Mouse (Mus musculus) heart, adult 9 months (tissue): ENCODE results near the gene Slc13a2.

Source experiments
- DNase-seq, 2 experiments: peaks; one replicate each; pipeline ENCODE4 v3.0.0; 2022; ENCODE audit warnings: low spot score in 2 of 2

Gene Slc13a2

DNA sequence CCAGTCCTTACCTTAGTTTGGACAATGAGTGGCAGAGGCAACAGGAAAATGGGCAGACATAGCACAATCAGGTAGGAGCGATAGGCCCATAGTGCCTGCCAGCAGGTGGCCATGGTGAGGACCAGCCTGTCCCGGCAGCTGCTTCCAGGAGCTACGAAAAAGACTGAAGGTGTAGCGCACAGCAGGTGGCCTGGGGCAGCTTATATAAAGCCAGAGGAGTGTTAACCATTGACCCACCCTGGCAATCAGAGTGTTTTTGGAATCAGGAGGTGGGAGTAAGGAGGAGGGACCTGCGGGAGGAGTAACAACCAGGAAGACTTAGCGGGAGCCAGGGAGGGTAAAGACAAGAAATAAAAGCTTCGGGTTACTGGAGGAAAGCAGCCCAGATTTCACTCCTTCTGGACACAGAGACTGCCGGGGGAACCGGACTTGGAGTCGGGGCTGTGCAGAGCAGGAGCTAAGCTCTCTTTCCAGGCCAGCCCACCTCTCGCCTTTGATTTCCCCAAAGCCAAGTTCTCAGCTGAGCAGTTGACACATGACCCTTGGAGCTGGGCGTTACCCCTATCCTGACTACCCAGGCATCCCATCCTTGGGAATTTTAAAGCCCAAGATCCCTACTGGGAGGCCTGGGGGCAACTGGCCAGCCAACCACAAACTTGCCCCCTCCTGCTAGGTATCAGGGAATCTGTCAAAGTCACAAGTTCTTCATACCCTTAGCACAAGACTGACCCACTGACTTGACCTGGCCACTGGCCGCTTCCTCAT lies at the start of gene Slc13a2:
TSS of gene Slc13a2 (minus strand) at position 163 of the 765 bp plus-strand sequence.
- no peak for DNase-seq

DNA sequence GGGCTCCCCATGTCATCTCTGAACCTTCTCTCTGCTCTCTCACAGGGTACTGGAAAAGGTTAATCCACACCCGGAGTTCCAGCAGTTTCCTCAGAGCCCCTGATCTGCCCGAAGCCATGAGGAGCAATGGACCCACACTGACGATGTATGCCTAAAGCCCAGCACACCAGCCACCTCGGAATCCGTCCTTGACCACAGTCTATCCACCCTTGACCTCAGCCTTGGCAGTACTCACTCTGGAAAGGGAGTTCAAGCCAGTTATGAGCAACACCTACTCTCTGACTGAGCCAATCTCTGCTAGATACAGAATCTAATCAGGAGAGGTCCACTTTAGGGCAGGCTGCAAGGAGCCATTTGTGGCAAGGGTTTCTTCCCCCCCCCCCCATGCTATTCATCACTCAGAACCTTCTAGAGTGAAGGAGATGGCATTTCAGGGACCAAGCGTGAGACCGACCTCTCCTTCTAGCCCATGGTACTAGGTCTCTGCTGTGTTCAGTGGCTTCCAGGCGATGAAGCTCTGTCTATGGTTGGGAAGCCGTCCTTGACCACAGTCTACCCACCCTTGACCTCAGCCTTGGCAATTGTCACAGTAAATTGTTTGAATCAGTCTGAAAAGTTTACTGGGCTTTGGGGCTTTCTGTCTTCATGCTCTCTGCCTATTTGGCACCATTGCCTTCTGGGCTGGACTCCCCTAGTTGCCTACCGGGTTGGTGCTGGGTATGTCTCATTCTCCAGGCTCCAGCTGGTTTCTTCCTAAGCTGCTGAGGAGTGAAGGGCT lies 49.5 kb upstream of the Slc13a2 start:
- DNase-seq, result no peak

GRCm38 (mm10) chr11:78467932-78468331 lies 45.9 kb upstream of the Slc13a2 start:
- DNase-seq, result no peak

- no peak for DNase-seq
Measured at GRCm38 (mm10) chr11:78467515-78467914, 45.5 kb upstream of the Slc13a2 start.

GRCm38 (mm10) chr11:78466242-78466912 lies 44.4 kb upstream of the Slc13a2 start:
- no peak for DNase-seq

- DNase-seq, result peak; percentile 78 to 81
Measured at GRCm38 (mm10) chr11:78465568-78466180, 43.7 kb upstream of the Slc13a2 start, which contains the start of gene Slc46a1. Slc46a1 (plus strand) TSS chr11:78465697.

GRCm38 (mm10) chr11:78465116-78465515 lies 43.1 kb upstream of the Slc13a2 start:
- DNase-seq, result no peak

GRCm38 (mm10) chr11:78463286-78464036 lies 41.4 kb upstream of the Slc13a2 start:
- no peak for DNase-seq

DNA sequence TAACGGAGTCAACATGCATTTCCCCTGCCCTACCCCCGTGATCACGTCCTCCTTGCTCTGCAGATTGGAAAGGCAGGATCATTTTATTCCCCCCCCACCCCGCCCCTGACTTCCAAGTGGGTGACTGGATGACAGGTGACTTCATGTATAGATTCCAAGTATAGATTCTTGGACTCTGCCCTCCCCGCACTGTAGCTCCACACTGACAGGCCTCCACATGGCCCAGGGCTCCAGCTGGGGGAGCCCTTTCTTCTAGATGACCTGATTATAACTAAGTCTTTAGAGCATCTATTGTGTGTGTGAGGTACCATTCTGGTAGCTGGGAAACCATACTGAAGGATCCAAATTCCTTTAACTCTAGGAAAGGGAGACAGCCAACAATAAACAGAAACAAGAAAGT lies 40.7 kb upstream of the Slc13a2 start:
- no peak for DNase-seq

DNA sequence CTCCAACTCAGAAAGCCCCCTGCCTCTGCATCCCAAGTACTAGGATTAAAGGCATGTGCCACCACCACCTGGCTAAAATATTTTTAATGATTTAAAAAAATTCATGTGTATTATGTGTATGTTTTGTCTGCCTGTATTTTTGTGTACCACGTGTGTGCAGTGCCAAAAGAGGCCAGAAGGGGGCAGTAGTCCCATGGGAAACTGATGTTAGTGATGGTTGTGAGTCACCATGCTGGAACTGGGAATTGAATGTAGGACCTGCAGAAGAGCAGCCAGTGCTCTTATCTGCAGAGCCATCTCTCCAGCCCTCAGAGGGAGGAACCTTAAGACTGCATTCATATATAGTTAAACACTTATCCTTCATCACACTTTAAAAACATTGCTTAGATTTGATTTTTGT lies 39.9 kb upstream of the Slc13a2 start:
- no peak for DNase-seq

DNA sequence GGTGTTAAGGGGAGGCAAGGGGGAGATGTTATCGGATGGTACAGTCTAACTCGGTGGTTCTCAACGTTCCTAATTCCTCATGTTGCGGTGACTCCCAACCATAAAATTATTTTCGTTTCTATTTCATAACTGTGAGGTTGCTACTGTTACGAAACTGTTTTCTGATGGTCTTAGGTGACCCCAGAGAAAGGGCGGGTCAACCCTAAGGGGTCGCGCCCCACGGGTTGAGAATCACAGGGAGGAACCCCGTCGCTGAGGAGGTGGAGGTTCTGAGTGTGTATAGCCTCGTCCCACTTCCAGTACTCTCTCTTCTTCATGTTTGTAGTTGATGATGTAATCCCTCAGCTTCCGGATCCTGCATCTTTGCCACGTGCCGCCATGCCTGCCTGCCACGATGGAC lies 36.7 kb upstream of the Slc13a2 start:
- no peak for DNase-seq

DNA sequence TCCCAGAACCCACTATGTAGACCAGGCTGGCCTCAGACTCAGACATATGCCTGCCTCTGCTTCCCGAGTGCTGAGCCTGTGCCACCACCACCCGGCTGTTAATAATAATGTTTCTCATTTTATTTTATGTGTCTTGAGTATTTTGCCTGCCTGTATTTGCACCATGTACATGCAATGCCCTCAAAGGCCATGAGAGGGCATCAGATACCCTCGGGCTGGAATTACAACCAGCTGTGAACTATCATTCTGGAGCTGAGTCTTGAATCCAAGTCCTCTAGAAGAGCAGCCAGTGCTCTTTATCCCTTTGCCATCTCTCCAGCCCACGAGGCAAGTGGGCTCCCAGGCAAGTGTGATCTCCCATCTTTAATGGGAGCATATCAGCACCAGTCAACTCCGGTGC lies 33.3 kb upstream of the Slc13a2 start:
- DNase-seq, result peak in 1 of 2 experiments; percentile 13

DNA sequence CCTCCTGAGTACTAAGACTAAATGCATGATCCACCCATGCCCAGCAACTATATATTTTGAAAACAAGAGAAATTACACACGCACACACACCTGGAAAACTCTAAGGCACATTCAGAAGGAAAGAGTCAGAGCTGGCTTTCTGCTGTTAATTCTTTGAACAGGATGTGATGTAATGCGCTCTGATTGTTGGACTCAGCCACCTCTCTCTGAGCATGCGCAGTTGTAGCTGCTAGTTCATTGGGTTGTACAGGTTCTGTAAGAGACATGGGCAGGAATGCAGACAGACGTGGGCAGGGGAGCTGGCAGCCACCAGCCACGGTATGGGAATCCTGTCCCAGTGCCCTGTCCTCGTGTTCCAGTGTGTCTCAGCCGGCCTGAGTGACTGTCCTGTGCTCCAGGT lies 32.3 kb upstream of the Slc13a2 start:
- no peak for DNase-seq

DNA sequence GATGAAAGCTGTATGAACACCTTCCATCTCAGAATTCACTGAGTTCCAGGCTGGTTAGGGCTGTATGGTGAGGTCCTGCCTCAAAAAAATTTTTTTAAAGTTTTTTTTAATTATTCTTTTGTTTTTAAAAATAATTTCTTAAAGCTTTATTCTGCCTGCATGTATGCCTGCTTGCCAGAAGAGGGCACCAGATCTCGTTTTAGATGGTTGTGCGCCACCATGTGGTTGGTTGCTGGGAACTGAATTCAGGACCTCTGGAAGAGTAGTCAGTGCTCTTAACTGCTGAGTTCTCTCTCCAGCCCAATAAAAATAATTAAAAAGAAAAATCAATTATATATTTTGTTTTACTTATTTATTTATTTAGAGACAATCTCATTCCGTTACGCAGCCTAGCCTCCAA lies 31.7 kb upstream of the Slc13a2 start:
- DNase-seq, result peak in 1 of 2 experiments; percentile 21

DNA sequence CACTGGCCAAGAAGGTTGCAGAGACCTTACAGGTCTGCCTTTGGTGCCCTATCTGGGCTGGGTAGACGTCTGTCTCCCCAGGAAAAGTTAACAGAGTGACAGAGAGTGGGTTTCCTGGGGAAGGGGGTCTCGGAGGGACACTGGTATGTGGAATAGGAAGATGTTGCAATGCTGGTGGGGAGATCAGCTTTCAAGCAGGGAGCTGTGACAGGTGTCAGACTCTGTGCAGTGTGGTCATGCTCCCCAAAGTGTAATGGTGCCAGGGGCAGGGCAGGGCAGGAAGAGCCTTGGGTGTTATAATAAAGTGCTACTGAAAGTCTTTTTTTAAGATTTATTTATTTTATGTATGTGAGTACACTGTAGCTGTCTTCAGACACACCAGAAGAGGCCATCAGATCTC lies 28.3 kb upstream of the Slc13a2 start:
- DNase-seq, result no peak

DNA sequence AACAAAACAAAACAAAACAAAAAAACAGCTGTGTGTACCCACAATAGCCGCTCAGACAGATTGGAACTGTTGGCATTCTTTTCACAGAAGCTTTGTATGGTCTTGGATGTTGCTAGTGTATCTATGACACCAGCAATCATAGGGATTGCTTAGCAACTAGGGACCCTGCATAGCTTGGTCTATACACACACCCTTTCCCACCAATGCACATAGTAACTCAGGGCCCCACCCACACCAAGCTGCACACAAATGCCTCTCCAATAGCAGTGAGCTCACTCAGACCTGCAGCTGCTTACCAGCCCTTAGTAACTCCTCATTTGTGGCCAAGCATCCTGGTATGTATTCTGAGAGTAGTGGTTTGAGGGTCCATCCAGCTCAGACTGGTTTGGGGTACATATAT lies 26.2 kb upstream of the Slc13a2 start:
- DNase-seq, result no peak

- DNase-seq, result no peak
Measured at GRCm38 (mm10) chr11:78447168-78447567, 25.2 kb upstream of the Slc13a2 start.

DNA sequence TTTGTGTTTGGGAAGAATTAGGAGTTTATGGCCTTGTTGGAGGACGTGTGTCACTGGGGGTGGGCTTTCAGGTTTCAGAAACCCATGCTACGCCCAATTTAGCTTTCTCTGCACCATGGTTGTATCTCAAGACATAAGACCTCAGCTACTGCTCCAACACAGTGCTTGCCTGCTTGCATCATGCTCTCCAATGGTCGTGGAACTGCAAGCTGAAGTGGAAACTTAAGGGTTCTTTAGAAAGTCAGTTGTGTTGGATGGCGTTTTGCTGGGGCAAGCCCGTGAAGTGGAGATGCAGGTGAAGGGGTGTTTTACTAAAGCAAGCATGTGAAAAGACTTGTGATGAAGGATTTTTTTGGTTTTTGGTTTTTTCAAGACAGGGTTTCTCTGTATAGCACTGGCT lies 21.1 kb upstream of the Slc13a2 start:
- no peak for DNase-seq

- DNase-seq, result no peak
Measured at GRCm38 (mm10) chr11:78438399-78438930, 16.4 kb upstream of the Slc13a2 start.

DNA sequence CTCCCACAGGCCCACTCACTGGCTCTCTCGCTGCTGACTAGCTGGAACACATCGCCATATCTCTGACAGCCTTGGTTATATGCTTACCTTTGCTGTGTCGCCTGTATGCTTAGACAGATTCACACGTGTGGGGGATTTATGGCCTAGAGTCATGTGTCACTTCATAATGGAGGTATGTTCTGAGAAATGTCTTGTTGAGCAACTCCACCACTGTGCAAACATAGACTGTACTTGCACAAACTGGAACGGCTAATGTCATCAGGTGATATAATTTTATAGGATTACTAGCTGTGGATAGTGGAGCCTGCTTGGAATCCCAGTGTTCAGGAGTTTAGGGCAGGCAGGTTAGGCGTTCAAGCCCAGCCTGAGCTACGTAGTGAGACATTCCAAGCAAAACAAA lies 15.2 kb upstream of the Slc13a2 start:
- no peak for DNase-seq

GRCm38 (mm10) chr11:78435776-78436349 lies 13.8 kb upstream of the Slc13a2 start:
- no peak for DNase-seq
